Mouse (Mus musculus) thymus, postnatal 4 days (tissue): ENCODE data around the gene Bpifb9a.
"Not testable (repeated sequence)": the region's sequence is repeated elsewhere in the genome, so short reads cannot be mapped to it uniquely, and the experiment has no call there.

Experiments used
- DNase-seq: peaks from one replicate; pipeline ENCODE4 v3.0.0; 2021

The Bpifb9a gene

GRCm38 (mm10) chr2:154313771-154314170 is 56.1 kb downstream of the Bpifb9a start:
- not testable (repeated sequence) for DNase-seq
